In genomic region chr6:102590151-102590550, GRCm38 (mm10) we compare ENCODE assay signal across 21 mouse cellular contexts. TPM values are rescaled to one million over a fixed set of nuclear protein-coding genes. Genes with fewer than 3 reads are reported as not detected.
DNase-seq lines count a peak whose midpoint lies in the region; ATAC-seq and TF ChIP-seq lines count a peak whose summit lies in the region.
"Had no signal": no experiment of that assay in that cellular context is flagged by ENCODE, and none has a peak within 500 bp of the region (broad histone marks: within the 10 kb centered on the region; RNA-seq: fewer than 3 reads in every experiment).

No protein-coding gene starts in this region.

- no peak overlapping the region for H3K4me3 ChIP-seq in forebrain, postnatal 0 days (ENCODE audit: low read depth, low read length)
- H3K4me3 ChIP-seq in forebrain, embryonic 16.5 days (replicated peaks; ENCODE audit: low read length) = no peak overlapping the region
- H3K4me3 ChIP-seq in left cerebral cortex, adult 2 months = no peak overlapping the region
- H3K4me3 ChIP-seq in MEL (ENCODE audit: control insufficient read depth in 1 of 2, insufficient read depth in 1 of 2, low read depth in 2 of 2, low read length in 2 of 2) = no peak overlapping the region
- H3K4me3 ChIP-seq: embryonic facial prominence, embryonic 10.5 days; forebrain, embryonic 15.5 days; gastrocnemius, adult 2 months; heart, embryonic 13.5 days; hindbrain, embryonic 12.5 days; intestine, embryonic 15.5 days had no signal

- 92% methylated on average over 4 of the region's 4 CpGs for WGBS in forebrain, postnatal 0 days
- 92% methylated on average over 4 of the region's 4 CpGs for WGBS in forebrain, embryonic 16.5 days

- peak; percentile 36; the same call in 1 of the 2 replicates for TF ChIP-seq CTCF in forebrain, postnatal 0 days (IDR thresholded peaks at IDR 0.05; ENCODE audit: low read depth)
- TF ChIP-seq CTCF in left cerebral cortex, adult 2 months (IDR thresholded peaks at IDR 0.05) = peak; percentile 43
- peak in 1 of 3 experiments; percentile 6; a peak in 1 of 6 replicates for TF ChIP-seq CTCF in MEL (IDR thresholded peaks at IDR 0.05 in 2 of 3, conservative IDR thresholded peaks at IDR 0.05 in 1 of 3; ENCODE audit: control insufficient read depth in 1 of 3, insufficient read depth in 1 of 3, low read depth in 2 of 3, low read length in 3 of 3, poor library complexity in 1 of 3, severe bottlenecking in 1 of 3)
- TF ChIP-seq CTCF in brain, embryonic 14.5 days (IDR thresholded peaks at IDR 0.05; ENCODE audit: borderline replicate concordance, extremely low read depth, insufficient read depth, insufficient read length) = no peak

- H3K79me2 ChIP-seq in MEL (ENCODE audit: control insufficient read depth, insufficient read depth, low read length, poor library complexity) = no peaks in the 10 kb centered on the region

- H3K36me3 ChIP-seq in forebrain, postnatal 0 days (ENCODE audit: insufficient read depth) = no peaks in the 10 kb centered on the region
- H3K36me3 ChIP-seq in forebrain, embryonic 16.5 days (ENCODE audit: control insufficient read depth, insufficient read depth) = no peaks in the 10 kb centered on the region
- H3K36me3 ChIP-seq in MEL (ENCODE audit: control insufficient read depth in 1 of 2, insufficient read depth in 2 of 2, low read length in 2 of 2) = no peaks in the 10 kb centered on the region
- H3K36me3 ChIP-seq: embryonic facial prominence, embryonic 10.5 days; forebrain, embryonic 15.5 days; heart, embryonic 13.5 days; hindbrain, embryonic 12.5 days; intestine, embryonic 15.5 days had no signal

- no peak for TF ChIP-seq EP300 in MEL (IDR thresholded peaks at IDR 0.05; ENCODE audit: low read depth in 1 of 2, low read length in 2 of 2)

- intact Hi-C loops in left cerebral cortex, adult 2 months (cut with DNase I) = loop anchor here (10.0 kb wide), 2 partner anchors 615 to 935 kb away; no protein-coding TSS in a partner anchor
- intact Hi-C loops in left cerebral cortex, postnatal 36 days (cut with DNase I) = loop anchor here (10.0 kb wide), 1 partner anchor 935 kb away; no protein-coding TSS in a partner anchor

- no peaks in the 10 kb centered on the region for H3K27me3 ChIP-seq in forebrain, postnatal 0 days (ENCODE audit: insufficient read depth, low read length)
- no peaks in the 10 kb centered on the region for H3K27me3 ChIP-seq in forebrain, embryonic 16.5 days (replicated peaks; ENCODE audit: control insufficient read depth, insufficient read depth, low read length)
- H3K27me3 ChIP-seq in MEL (ENCODE audit: control insufficient read depth in 1 of 2, insufficient read depth in 2 of 2, low read length in 2 of 2) = no peaks in the 10 kb centered on the region
- H3K27me3 ChIP-seq: CH12.LX; forebrain, embryonic 15.5 days; heart, embryonic 13.5 days; hindbrain, embryonic 12.5 days; intestine, embryonic 15.5 days had no signal

- no peak for TF ChIP-seq POLR2A in MEL (IDR thresholded peaks at IDR 0.05; ENCODE audit: control insufficient read depth in 1 of 2, insufficient read depth in 1 of 2, low read depth in 1 of 2, low read length in 2 of 2, poor library complexity in 1 of 2)
- no peak for TF ChIP-seq POLR2A in brain, embryonic 14.5 days (IDR thresholded peaks at IDR 0.05; ENCODE audit: borderline replicate concordance, extremely low read depth, insufficient read depth, insufficient read length, poor library complexity, severe bottlenecking)

- H3K4me1 ChIP-seq in forebrain, postnatal 0 days (ENCODE audit: insufficient read depth) = no peaks in the 10 kb centered on the region
- no peaks in the 10 kb centered on the region for H3K4me1 ChIP-seq in forebrain, embryonic 16.5 days (replicated peaks; ENCODE audit: control insufficient read depth, insufficient read depth, low read length)
- no peaks in the 10 kb centered on the region for H3K4me1 ChIP-seq in MEL (ENCODE audit: control insufficient read depth in 1 of 2, insufficient read depth in 2 of 2, low read length in 2 of 2)
- H3K4me1 ChIP-seq: embryonic facial prominence, embryonic 10.5 days; forebrain, embryonic 15.5 days; heart, embryonic 13.5 days; hindbrain, embryonic 12.5 days; intestine, embryonic 15.5 days had no signal

- no peak for DNase-seq in forebrain, postnatal 0 days
- no peak for DNase-seq in left cerebral cortex, adult 2 months (ENCODE audit: extremely low spot score in 1 of 2, low spot score in 2 of 2)
- DNase-seq in left cerebral cortex, postnatal 36 days (ENCODE audit: low spot score in 2 of 2) = no peak
- DNase-seq in MEL (ENCODE audit: low read depth, low spot score) = no peak
- DNase-seq in brain, embryonic 14.5 days (ENCODE audit: low read depth) = peak; percentile 10
- no peak for DNase-seq in kidney, adult 11 months
- DNase-seq: adrenal gland, adult 2 months; adrenal gland, postnatal 25 days; cerebellum, adult 11-12 months; cerebellum, postnatal 10 days; gastrocnemius, adult 2 months; gastrocnemius, postnatal 25 days; heart, postnatal 36 days had no signal

- no peak overlapping the region for H3K9ac ChIP-seq in forebrain, postnatal 0 days
- H3K9ac ChIP-seq in forebrain, embryonic 16.5 days (replicated peaks; ENCODE audit: low read depth, low read length) = no peak overlapping the region
- no peak overlapping the region for H3K9ac ChIP-seq in MEL (ENCODE audit: control insufficient read depth, low read depth, low read length, poor library complexity, severe bottlenecking)
- H3K9ac ChIP-seq: forebrain, embryonic 15.5 days; heart, embryonic 13.5 days; hindbrain, embryonic 12.5 days; intestine, embryonic 15.5 days had no signal

- no peak overlapping the region for H3K4me2 ChIP-seq in forebrain, postnatal 0 days (ENCODE audit: low read depth)
- no peak overlapping the region for H3K4me2 ChIP-seq in forebrain, embryonic 16.5 days (ENCODE audit: low read length)
- H3K4me2 ChIP-seq: forebrain, embryonic 15.5 days; heart, embryonic 13.5 days; hindbrain, embryonic 12.5 days; intestine, embryonic 15.5 days had no signal

- no peak; the same call in none of the 2 replicates for TF ChIP-seq RAD21 in MEL (IDR thresholded peaks at IDR 0.05; ENCODE audit: low read depth, low read length)

- H3K9me3 ChIP-seq in forebrain, postnatal 0 days (ENCODE audit: low read length) = no peaks in the 10 kb centered on the region
- H3K9me3 ChIP-seq in forebrain, embryonic 16.5 days (ENCODE audit: control insufficient read depth, low read length) = no peaks in the 10 kb centered on the region
- no peaks in the 10 kb centered on the region for H3K9me3 ChIP-seq in MEL (replicated peaks; ENCODE audit: insufficient read depth, low read length)
- H3K9me3 ChIP-seq: embryonic facial prominence, embryonic 10.5 days; forebrain, embryonic 15.5 days; heart, embryonic 13.5 days; hindbrain, embryonic 12.5 days; intestine, embryonic 15.5 days had no signal

- no peak overlapping the region for H3K27ac ChIP-seq in forebrain, postnatal 0 days (ENCODE audit: low read depth, low read length)
- H3K27ac ChIP-seq in forebrain, embryonic 16.5 days (ENCODE audit: low read length) = no peak overlapping the region
- no peak overlapping the region for H3K27ac ChIP-seq in left cerebral cortex, adult 2 months
- no peak overlapping the region for H3K27ac ChIP-seq in MEL (ENCODE audit: control insufficient read depth, low read depth, low read length)
- H3K27ac ChIP-seq: embryonic facial prominence, embryonic 10.5 days; forebrain, embryonic 15.5 days; gastrocnemius, adult 2 months; heart, embryonic 13.5 days; hindbrain, embryonic 12.5 days; intestine, embryonic 15.5 days had no signal

- no peak for ATAC-seq in forebrain, postnatal 0 days
- ATAC-seq in forebrain, embryonic 16.5 days = no peak
- ATAC-seq: forebrain, embryonic 15.5 days; intestine, embryonic 15.5 days had no signal

TF ChIP-seq in MEL, 35 proteins besides CTCF, POLR2A, EP300 and RAD21:
- TF ChIP-seq SMC3 (IDR thresholded peaks at IDR 0.05; ENCODE audit: low read depth, low read length) = peak; percentile 29
- TF ChIP-seq MEF2A (IDR thresholded peaks at IDR 0.05; ENCODE audit: extremely low read depth, insufficient replicate concordance, low read depth, low read length, poor library complexity, severe bottlenecking) = no peak

RNA-seq across cellular contexts. Expression of gene Cntn3, which starts 17.2 kb away (rescaled TPM):
- 10.3 and 10.7 TPM in 2 replicates for total RNA-seq in forebrain, postnatal 0 days (2014; rRNA removed)
- 1.5 and 2.6 TPM in 2 replicates for polyA plus RNA-seq in forebrain, postnatal 0 days (2015; fragmentation: Nextera tagmentation; extraction: Ambion mirVana)
- 2.1 and 2.7 TPM in 2 replicates for polyA plus RNA-seq in forebrain, embryonic 16.5 days (2015; fragmentation: Nextera tagmentation; extraction: Ambion mirVana)
- total RNA-seq in left cerebral cortex, adult 2 months (2021) = 10 to 100 TPM; 22.5 to 29.3 TPM
- 10 to 100 TPM; 27.0 to 27.2 TPM for total RNA-seq in left cerebral cortex, postnatal 36 days (2021)
- 0.85 and 0.98 TPM in 2 replicates for total RNA-seq in MEL (2012; rRNA removed)
- polyA plus RNA-seq in MEL (2012; ENCODE audit: insufficient read depth in 1 of 2, insufficient read length in 2 of 2, low read depth in 1 of 2, low replicate concordance in 2 of 2, missing spikeins in 1 of 2) = 1 to 10 TPM in 1 of 2 experiments, not detected in 1; 1.1 TPM
- 2.9 and 4.5 TPM in 2 replicates for polyA plus RNA-seq in brain, embryonic 14.5 days (2012; rRNA removed)
- total RNA-seq: CH12.LX; gastrocnemius, adult 2 months; gastrocnemius, postnatal 25 days; granulocyte monocyte progenitor cell, adult 5-6 weeks had no signal
- polyA plus RNA-seq: adrenal gland, adult 2 months had no signal
